Mouse (Mus musculus) spleen, adult 2 months (tissue): ENCODE measurements around the gene Brca1.

Source experiments
- CTCF ChIP-seq: fragments of 200-500 bp; IDR thresholded peaks from 2 replicates; pipeline ENCODE4 v1.5.1; 2011; ENCODE audit warnings: mild to moderate bottlenecking, inconsistent platforms; ENCODE audit not compliant: insufficient read depth, insufficient read length, insufficient replicate concordance; ENCODE audit errors: extremely low read depth
- POLR2A ChIP-seq: fragments of 200-500 bp; IDR thresholded peaks from 2 replicates; pipeline ENCODE4 v1.6.1; 2011; ENCODE audit warnings: low read depth, low read length, inconsistent platforms

- TF ChIP-seq CTCF: no peak
- TF ChIP-seq POLR2A: no peak
These were observed 3.2 kb downstream of the Brca1 start for GRCm38 (mm10) chr11:101548526-101548925.
